Mouse (Mus musculus): Measurements from ENCODE around the gene Irx4.

DNA sequence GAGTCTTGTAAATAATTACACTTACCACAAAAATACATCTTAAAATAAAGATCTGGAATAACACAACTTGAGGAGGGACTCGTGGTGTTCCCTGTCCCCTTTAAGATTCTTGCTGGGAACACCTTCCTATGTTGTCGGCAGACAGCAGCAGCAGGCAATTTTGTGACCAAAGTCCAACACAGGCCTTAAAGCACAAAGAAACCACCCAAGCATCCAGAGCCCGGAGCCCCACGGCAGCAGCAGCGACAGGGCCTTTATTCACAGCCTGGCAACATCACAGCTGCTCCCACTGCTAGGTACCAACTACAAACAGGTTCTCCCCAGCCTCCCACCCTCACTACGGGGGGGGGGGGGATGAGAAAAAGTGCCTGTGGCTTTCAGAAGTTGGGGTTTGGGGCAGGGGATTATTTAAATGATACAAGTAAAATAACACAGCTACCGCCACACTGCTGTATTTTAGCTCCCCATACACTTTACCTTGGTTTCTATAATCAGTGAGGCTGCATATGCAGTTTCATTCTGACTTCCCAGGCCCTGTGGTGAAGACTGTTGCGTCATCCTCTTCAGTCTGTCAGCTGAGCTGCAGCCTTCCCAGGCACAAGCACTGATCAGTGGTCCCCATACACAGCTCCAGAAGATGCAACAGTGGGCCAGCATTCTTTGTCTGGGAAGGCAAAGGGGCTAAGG, 45.3 kb downstream of the Irx4 start:
- TF ChIP-seq POLR2A (IDR thresholded peaks at IDR 0.05; ENCODE audit: insufficient read length, low read depth) = no peak
- TF ChIP-seq REST (IDR thresholded peaks at IDR 0.05; ENCODE audit: insufficient read depth, insufficient read length) = no peak
- TF ChIP-seq POLR2AphosphoS2 (IDR thresholded peaks at IDR 0.05; ENCODE audit: insufficient read length, low read depth) = no peak
- no peak for TF ChIP-seq MAX (IDR thresholded peaks at IDR 0.05; ENCODE audit: low read depth)
